Mouse (Mus musculus): ENCODE measurements around the gene Csgalnact2. TPM values are rescaled to one million over a fixed set of nuclear protein-coding genes. Genes with fewer than 3 reads are reported as not detected.

The Csgalnact2 gene
- total RNA-seq (2021): 10 to 100 TPM; 19.9 to 22.3 TPM
- long read RNA-seq, experiment 1, transcript Csgalnact2-201 (8 exons, 3,661 nt): major isoform, 5 of 6 reads
- long read RNA-seq, experiment 1, partial matches to known transcripts: 1 of 6 reads
- long read RNA-seq, experiment 1, other reads (novel, unspliced or antisense): 0 of 6 reads
- long read RNA-seq, experiment 2, transcript Csgalnact2-201 (8 exons, 3,661 nt): major isoform, 18 of 30 reads
- long read RNA-seq, experiment 2, partial matches to known transcripts: 4 of 30 reads
- long read RNA-seq, experiment 2, other reads (novel, unspliced or antisense): 8 of 30 reads

- peak; percentile 90 to 92 for DNase-seq (ENCODE audit: low spot score in 2 of 2)
These were observed at the start of gene Csgalnact2 for GRCm38 (mm10) chr6:118138731-118139709. Csgalnact2 (minus strand) TSS chr6:118139140.

- no peak for DNase-seq (ENCODE audit: low spot score in 2 of 2)
These were observed 49.7 kb upstream of the Csgalnact2 start for GRCm38 (mm10) chr6:118188599-118188998.

DNA sequence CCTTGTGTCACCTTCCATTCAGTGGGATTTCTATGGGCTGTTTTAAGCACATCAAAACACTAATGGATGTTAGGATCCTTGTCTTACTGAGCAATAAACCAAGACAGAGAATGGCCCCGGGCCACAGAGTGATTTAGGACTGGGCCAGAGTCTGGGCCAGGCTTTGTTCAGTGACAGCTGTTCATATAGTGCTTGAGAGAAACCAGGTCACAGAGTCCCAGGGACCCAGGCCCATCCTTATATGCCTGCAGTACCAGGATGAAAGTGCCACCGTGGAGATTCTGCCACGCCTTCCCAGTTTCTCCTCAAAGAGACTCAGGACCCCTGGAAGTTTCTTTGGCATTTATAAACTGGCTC lies 48.3 kb upstream of the Csgalnact2 start:
- no peak for DNase-seq (ENCODE audit: low spot score in 2 of 2)

DNA sequence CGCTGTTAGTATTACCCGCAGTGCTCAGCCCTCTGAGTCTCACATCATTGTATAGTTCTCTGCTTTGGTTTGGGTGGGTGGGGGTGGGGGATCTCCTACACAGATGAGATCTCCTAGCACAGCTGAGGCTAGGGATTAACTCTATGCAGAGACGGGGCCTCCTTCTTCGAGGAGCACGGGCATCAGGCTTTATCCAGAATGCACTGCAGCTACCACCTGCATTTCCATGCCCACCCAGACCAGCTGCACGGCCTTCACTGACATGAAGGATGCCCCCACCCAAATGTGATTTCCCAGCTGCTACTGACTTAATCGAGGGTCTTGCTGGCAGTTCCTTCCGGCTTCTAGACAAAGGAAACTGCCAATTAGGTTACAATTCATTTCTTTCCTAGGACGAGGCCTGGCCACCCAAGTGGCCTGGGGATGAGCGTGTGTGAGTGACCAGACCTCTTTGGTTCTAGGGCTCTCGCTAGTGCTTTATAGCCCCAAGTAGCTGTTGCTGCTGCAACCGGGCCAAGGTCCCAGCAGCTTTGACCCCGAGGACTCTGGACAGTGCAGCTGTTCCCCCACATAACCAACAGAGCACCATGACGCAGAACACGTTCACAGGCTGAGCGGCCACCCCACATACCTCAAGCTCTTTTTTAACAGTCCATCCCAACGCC lies 47.8 kb upstream of the Csgalnact2 start:
- no peak for DNase-seq (ENCODE audit: low spot score in 2 of 2)

- DNase-seq (ENCODE audit: low spot score in 2 of 2): no peak
These were observed 45.2 kb upstream of the Csgalnact2 start for GRCm38 (mm10) chr6:118184126-118184525.

GRCm38 (mm10) chr6:118180085-118180423 lies 41.1 kb upstream of the Csgalnact2 start:
- DNase-seq (ENCODE audit: low spot score in 2 of 2): no peak

DNA sequence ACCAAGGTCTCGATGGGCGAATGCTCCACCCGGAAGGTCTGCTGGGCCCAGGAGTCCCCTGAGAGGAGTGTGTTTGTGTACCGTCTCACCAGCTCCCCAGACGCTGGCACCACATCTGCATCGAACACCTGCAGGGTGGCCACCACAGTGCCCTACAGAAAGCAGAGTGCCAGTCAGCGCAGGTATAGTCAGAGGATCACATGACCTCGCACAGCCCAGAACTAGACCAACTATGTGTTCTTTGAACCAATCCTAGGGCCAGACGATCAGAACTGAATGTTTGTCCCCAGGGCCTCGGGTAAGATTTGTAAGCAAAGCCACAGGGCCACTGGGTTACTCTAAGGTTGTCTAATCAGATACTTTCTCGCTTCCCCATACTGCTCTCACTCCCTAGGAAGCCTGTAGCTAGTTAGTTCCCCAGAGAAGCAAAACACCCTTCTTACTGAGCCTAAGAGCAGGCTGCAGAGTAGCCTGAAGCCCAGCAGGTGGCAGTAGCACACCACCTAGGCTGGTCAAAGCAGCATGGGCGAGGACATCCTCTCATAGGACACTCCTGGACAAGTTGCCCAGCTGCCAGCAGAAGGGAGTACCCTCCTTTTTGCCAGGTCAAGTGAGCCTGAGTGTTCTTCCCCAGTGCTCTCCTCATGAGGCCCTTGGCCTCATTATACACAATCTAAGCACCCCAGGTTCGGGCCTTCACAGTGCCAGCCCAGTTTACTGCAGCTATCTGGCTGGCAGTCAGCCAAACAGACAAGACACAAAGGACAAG lies 40.6 kb upstream of the Csgalnact2 start:
- DNase-seq (ENCODE audit: low spot score in 2 of 2): peak; percentile 30 to 37

- DNase-seq (ENCODE audit: low spot score in 2 of 2): no peak
These were observed 35.0 kb upstream of the Csgalnact2 start for GRCm38 (mm10) chr6:118173975-118174328.

- no peak for DNase-seq (ENCODE audit: low spot score in 2 of 2)
These were observed 34.5 kb upstream of the Csgalnact2 start for GRCm38 (mm10) chr6:118173251-118173974.

- no peak for DNase-seq (ENCODE audit: low spot score in 2 of 2)
These were observed 32.4 kb upstream of the Csgalnact2 start for GRCm38 (mm10) chr6:118171386-118171785.

DNA sequence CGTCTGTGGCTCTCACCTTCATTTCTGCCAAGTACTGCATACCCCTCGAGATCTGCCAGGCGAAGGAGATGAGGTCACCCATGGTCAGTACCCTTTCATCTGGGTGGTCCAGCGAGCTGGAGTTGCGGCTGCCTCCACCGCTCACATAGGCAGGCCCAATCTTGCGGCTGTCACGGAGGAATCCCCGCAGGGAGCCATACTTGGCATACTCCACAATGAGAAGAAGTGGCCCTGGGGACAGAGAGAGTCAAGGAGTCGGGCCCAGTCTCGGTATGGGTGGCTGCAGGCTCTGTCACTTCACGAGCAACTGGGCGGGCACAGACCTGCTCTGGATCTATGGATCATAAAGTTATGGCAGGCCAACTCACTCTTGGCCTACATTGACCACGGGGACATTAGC lies 29.2 kb upstream of the Csgalnact2 start:
- DNase-seq (ENCODE audit: low spot score in 2 of 2): no peak

DNA sequence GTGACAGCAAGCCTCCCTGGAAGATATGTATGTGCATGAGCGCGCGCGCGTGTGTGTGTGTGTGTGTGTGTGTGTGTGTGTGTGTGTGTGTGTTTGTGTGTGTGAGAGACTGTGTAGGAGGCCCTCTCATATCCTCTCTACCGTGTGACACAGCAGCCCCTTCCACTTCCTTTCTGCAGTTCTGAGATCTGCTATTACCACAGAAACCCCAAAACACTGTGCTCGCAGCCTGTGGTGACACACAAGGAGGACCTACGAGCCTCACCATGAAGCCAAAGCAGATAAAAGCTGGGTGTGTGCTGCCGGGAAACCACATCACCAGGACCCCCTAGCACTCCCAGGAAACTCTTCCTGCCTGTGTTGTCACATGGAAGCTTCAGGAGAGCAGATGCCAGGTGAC lies 28.1 kb upstream of the Csgalnact2 start:
- no peak for DNase-seq (ENCODE audit: low spot score in 2 of 2)

DNA sequence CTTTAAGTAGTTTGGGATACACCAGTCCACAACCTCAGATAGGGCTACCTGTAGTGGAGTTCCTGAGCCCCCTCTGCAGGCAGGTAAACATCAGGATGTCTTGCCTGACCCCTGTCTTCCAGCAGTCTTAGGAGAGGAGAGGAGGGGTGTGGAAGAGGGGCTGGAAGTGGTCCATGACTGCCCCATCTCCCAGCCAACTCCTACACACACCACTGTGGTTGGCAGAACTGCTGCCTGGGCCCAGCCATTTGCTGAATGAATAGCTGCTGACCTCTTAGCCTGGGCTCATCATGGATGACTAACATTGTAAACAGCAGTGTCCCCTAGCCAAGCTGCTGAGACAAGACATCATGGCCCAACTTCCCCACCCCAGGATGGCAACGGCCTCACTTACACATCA lies 26.6 kb upstream of the Csgalnact2 start:
- no peak for DNase-seq (ENCODE audit: low spot score in 2 of 2)

- DNase-seq (ENCODE audit: low spot score in 2 of 2): no peak
These were observed 25.8 kb upstream of the Csgalnact2 start for GRCm38 (mm10) chr6:118164691-118165090.

DNA sequence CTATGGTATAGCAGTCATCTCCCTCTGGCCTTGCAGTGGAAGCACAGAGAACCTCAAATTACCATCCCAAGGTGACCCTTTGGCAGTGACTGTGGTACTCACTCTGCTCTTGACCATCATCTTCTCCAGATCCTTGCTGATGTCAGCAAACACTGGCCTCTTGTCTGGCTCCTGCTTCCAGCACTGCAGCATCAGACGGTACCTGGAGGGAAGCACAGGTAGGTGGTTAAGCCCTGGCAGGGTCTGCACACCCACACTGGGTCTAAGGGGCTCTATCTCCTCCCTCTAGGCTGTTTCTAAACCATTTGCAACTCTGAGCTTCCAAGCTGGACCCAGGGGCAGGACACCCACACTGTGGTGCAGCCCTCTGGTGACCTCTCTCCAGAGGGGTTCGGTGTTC lies 24.1 kb upstream of the Csgalnact2 start:
- no peak for DNase-seq (ENCODE audit: low spot score in 2 of 2)

DNA sequence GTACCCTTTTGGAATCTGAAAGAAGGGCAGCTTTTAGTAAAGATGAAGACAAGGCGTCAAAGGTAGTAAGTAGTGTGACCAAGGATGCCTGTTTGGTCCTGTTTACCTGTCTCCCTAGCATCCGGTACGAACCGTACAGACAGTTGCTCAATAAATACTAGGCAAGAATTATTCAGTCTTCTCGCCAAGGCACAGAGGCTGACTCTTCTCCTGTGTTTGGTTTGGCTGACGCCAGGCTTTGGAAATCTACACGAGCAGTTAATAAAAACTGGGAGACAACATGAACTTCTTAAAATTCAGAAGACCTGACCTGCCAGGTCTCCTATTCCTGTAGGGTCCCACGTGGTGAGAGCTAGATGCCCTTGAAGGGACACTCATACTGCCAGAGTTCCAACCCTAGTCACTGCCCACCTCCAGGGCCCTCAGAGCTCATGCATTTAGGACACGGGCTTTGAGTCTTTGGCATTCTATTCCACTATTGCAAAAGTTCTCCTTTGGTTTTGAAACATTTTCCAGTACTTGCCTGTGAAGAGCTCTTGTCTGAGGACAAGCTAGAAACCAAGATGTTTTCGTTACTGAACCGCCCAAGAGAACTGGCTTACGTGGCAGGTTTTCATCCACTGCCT lies 23.6 kb upstream of the Csgalnact2 start:
- DNase-seq (ENCODE audit: low spot score in 2 of 2): no peak

GRCm38 (mm10) chr6:118153091-118153490 lies 14.2 kb upstream of the Csgalnact2 start:
- DNase-seq (ENCODE audit: low spot score in 2 of 2): no peak

- no peak for DNase-seq (ENCODE audit: low spot score in 2 of 2)
These were observed 12.0 kb upstream of the Csgalnact2 start for GRCm38 (mm10) chr6:118150988-118151387.

DNA sequence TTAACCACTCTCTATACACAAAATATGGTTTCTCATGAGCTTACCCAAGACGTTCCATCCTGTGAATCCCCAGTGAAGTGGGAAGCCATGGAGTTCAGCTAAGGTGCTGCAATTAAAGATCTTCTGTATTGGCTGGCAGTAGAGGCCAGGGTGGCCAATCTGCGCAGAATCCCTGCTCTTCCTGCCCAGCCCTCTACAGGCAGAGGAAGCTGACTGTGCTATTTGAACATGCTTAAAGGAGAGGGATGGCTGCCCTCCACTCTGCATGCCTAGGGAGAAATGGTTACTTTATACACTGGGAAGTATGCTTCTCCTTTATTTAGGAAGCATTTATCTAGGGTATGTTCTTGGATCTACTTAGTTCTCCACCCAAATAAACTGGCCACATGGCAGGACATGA lies 11.6 kb upstream of the Csgalnact2 start:
- DNase-seq (ENCODE audit: low spot score in 2 of 2): no peak

- no peak for DNase-seq (ENCODE audit: low spot score in 2 of 2)
These were observed 11.2 kb upstream of the Csgalnact2 start for GRCm38 (mm10) chr6:118150128-118150527.

All from adrenal gland, postnatal 4 days (tissue).